Mouse (Mus musculus) intestine, embryonic 15.5 days (tissue): ENCODE measurements around the gene Ndufv1. TPM values are rescaled to one million over a fixed set of nuclear protein-coding genes. Genes with fewer than 3 reads are reported as not detected.
"Not testable (repeated sequence)": the region's sequence is repeated elsewhere in the genome, so short reads cannot be mapped to it uniquely, and the experiment has no call there.

ENCODE experiments used
- ATAC-seq: fragments of 200-750 bp; cut with Nextera tagmentation; 2 replicates; pipeline ENCODE4 v1.8.0; 2017; ENCODE audit warnings: moderate TSS enrichment, moderate library complexity
- H3K27ac ChIP-seq: fragments of 300-500 bp; sonication (generic); 2 replicates; pipeline ENCODE4 v1.5.1; 2015; ENCODE audit warnings: mild to moderate bottlenecking, inconsistent platforms
- H3K27me3 ChIP-seq: fragments of 300-500 bp; sonication (generic); replicated peaks from 2 replicates; pipeline ENCODE4 v1.6.1; 2015; ENCODE audit warnings: inconsistent platforms
- H3K36me3 ChIP-seq: fragments of 300-500 bp; sonication (generic); 2 replicates; pipeline ENCODE4 v1.6.1; 2015; ENCODE audit warnings: inconsistent platforms
- H3K4me1 ChIP-seq: fragments of 300-500 bp; sonication (generic); replicated peaks from 2 replicates; pipeline ENCODE4 v1.6.1; 2015; ENCODE audit warnings: inconsistent platforms
- H3K4me2 ChIP-seq: fragments of 300-500 bp; sonication (generic); replicated peaks from 2 replicates; pipeline ENCODE4 v1.6.1; 2015; ENCODE audit warnings: mild to moderate bottlenecking, inconsistent platforms
- H3K4me3 ChIP-seq: fragments of 300-500 bp; sonication (generic); replicated peaks from 2 replicates; pipeline ENCODE4 v1.5.1; 2015; ENCODE audit warnings: inconsistent platforms
- H3K9ac ChIP-seq: fragments of 300-500 bp; sonication (generic); 2 replicates; pipeline ENCODE4 v1.6.1; 2015; ENCODE audit warnings: inconsistent platforms
- H3K9me3 ChIP-seq: fragments of 300-500 bp; sonication (generic); 2 replicates; pipeline ENCODE4 v1.6.1; 2016; ENCODE audit warnings: inconsistent platforms
- WGBS: fragments of 180-500 bp; shearing (Covaris S2); methylation state at CpG from one replicate; pipeline ENCODE4 v1.1.7; 2015; 5-methylcytosine and 5-hydroxymethylcytosine counted together
- polyA plus RNA-seq: library from polyadenylated mRNA; unstranded; fragments of >200 nt; fragmentation: Nextera tagmentation; extraction: Ambion mirVana; gene quantifications from 2 replicates; pipeline ENCODE4 v1.2.1, GENCODE M21; 2015

Ndufv1 gene
- polyA plus RNA-seq, 1 experiment from 2014 or later: 241 TPM

- Histone ChIP-seq H3K4me2 (peak overlapping the region; percentile 80), H3K4me1 (peaks cover 23% of the 10 kb centered on the region), H3K27ac (peak overlapping the region; percentile 89), H3K4me3 (peak overlapping the region; percentile 76), H3K9ac (peak overlapping the region; percentile 84)
- H3K36me3 ChIP-seq, H3K27me3 ChIP-seq, H3K9me3 ChIP-seq, ATAC-seq: not testable (repeated sequence)
- WGBS: 25% methylated on average over 7 of the region's 8 CpGs
Measured at GRCm38 (mm10) chr19:4037154-4037787, 24.7 kb upstream of the Ndufv1 start.

DNA sequence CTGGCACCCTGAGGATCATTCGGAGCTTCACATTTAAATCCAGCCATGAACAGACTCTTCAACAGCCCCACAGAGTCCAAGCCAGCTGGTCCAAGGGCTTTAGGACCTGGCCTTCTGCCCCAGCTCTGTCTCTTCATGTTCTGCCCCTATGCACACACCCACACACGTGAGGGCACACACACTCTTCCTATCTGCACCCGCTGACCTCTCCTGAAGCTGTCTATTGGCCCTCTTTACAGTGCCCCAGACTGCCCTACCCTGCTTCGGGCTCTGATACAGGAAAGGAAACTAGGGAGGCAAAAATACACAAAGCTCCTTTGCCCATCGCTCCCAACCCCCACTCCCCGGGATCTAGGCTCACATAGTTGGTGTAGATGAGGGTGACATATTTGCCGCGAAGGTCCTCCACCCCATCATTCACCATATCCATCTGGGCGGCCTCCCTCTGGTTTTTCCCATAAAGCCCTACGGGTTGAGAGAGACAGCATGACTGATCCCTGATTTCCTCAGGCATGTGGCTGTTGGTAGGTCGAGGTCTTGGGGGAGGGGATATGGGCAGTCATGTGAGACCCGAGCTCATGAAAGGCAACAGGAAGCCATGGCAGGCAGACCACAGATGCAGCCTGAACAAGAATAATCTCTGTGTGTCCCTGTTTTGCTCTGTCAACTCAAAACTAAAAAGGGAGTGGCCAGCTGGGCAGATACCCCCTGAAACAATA lies 23.9 kb upstream of the Ndufv1 start:
- no peak overlapping the region for H3K9ac ChIP-seq
- 61% methylated on average over 12 of the region's 12 CpGs for WGBS
- H3K9me3 ChIP-seq: no peaks in the 10 kb centered on the region
- H3K27ac ChIP-seq: peak overlapping the region; percentile 36; the same call in 1 of the 2 replicates
- H3K4me2 ChIP-seq: peak overlapping the region; percentile 52
- H3K27me3 ChIP-seq: no peaks in the 10 kb centered on the region
- H3K4me3 ChIP-seq: peak overlapping the region; percentile 12
- peaks cover 23% of the 10 kb centered on the region for H3K4me1 ChIP-seq
- peak; percentile 68 for ATAC-seq
- no peaks in the 10 kb centered on the region for H3K36me3 ChIP-seq

DNA sequence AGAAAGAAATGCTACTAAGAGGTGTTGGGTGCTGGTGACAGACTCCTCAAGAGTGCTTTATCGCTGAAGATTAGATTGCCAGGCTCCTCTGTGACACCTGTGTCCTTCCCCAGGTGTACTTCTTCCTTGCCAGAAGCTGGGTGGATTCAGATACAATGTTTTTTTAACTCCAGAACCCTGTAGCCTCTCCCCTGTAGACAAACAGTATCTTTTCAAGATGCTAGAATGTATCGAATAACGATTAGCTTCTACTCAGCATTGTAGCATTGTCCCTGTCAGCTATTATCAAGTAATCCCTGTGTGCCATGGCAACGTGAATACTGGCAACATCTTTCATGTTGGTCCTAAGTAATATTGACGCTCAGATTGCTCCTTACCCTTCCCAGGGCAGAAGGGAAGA lies 21.1 kb upstream of the Ndufv1 start:
- Histone ChIP-seq H3K27me3 (no peaks in the 10 kb centered on the region), H3K27ac (peak overlapping the region; percentile 54), H3K36me3 (no peaks in the 10 kb centered on the region), H3K4me1 (peaks cover 23% of the 10 kb centered on the region), H3K4me2 (peak overlapping the region; percentile 19; the same call in 1 of the 2 replicates), H3K9me3 (no peaks in the 10 kb centered on the region), H3K9ac (no peak overlapping the region), H3K4me3 (no peak overlapping the region)
- peak; percentile 41; the same call in 1 of the 2 replicates for ATAC-seq
- 47% methylated on average over 5 of the region's 5 CpGs for WGBS

GRCm38 (mm10) chr19:4033298-4033697 lies 20.7 kb upstream of the Ndufv1 start:
- 67% methylated on average over 3 of the region's 3 CpGs for whole genome bisulfite sequencing
- Histone ChIP-seq H3K9me3 (no peaks in the 10 kb centered on the region), H3K27me3 (no peaks in the 10 kb centered on the region), H3K9ac (no peak overlapping the region), H3K4me2 (peak overlapping the region; percentile 19; the same call in 1 of the 2 replicates), H3K27ac (peak overlapping the region; percentile 54; the same call in 1 of the 2 replicates), H3K4me3 (no peak overlapping the region), H3K4me1 (peaks cover 23% of the 10 kb centered on the region), H3K36me3 (no peaks in the 10 kb centered on the region)
- ATAC-seq: peak; percentile 63

GRCm38 (mm10) chr19:4032668-4033067 lies 20.1 kb upstream of the Ndufv1 start:
- 58% methylated on average over 7 of the region's 7 CpGs for WGBS
- no peak overlapping the region for H3K9ac ChIP-seq
- no peaks in the 10 kb centered on the region for H3K9me3 ChIP-seq
- H3K36me3 ChIP-seq: no peaks in the 10 kb centered on the region
- H3K4me1 ChIP-seq: peaks cover 19% of the 10 kb centered on the region
- H3K27me3 ChIP-seq: no peaks in the 10 kb centered on the region
- no peak for ATAC-seq
- H3K27ac ChIP-seq: peak overlapping the region; percentile 29; the same call in 1 of the 2 replicates
- H3K4me3 ChIP-seq: no peak overlapping the region
- H3K4me2 ChIP-seq: no peak overlapping the region

DNA sequence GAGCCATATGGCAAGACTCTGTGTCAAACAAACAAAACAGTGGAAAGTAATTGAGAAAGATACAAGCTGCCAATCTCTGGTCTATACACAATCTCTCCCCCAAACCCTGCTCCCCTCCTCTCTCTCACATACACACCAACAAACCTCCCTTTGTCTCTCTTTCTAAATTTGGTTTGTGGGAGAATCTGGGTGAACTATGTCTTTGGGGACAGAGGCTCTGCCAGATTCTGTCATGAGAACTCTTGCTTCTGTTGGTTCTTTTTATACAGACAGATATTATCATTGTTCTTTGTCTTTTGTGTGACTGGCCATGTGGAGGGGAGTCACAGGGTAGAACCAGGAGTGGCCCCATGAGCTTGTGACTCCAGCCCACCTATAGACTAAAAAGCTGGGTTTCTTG lies 15.0 kb upstream of the Ndufv1 start:
- no peak overlapping the region for H3K27ac ChIP-seq
- no peak overlapping the region for H3K4me3 ChIP-seq
- no peaks in the 10 kb centered on the region for H3K4me1 ChIP-seq
- H3K4me2 ChIP-seq: no peak overlapping the region
- no peak for ATAC-seq
- H3K9me3 ChIP-seq: no peaks in the 10 kb centered on the region
- no peaks in the 10 kb centered on the region for H3K27me3 ChIP-seq
- H3K36me3 ChIP-seq: no peaks in the 10 kb centered on the region
- H3K9ac ChIP-seq: no peak overlapping the region

DNA sequence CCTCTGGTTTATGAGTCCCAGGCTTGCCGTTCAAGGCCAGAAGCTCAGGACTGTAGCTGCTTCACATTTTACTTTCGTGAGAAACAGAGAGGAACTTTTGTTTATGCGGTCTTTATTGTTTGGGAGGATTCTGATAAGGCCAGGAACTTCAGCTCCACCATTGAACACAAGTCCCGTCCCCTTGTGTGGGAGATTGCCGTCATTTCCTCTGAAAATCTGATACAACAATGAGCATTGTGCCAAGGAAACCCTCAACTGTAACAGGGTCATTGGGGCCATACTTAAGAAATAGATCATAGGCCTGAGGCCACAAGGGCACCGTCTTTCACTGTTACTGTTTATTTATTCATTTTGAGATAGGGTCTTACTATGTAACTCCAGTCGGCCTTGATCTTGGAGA lies 10.6 kb upstream of the Ndufv1 start:
- no peak overlapping the region for H3K4me3 ChIP-seq
- H3K4me1 ChIP-seq: peaks cover 3% of the 10 kb centered on the region; the same call in 1 of the 2 replicates
- no peak overlapping the region for H3K4me2 ChIP-seq
- no peak for ATAC-seq
- H3K9ac ChIP-seq: no peak overlapping the region
- no peaks in the 10 kb centered on the region for H3K9me3 ChIP-seq
- H3K27me3 ChIP-seq: no peaks in the 10 kb centered on the region
- H3K27ac ChIP-seq: no peak overlapping the region
- no peaks in the 10 kb centered on the region for H3K36me3 ChIP-seq
- 65% methylated on average over 7 of the region's 7 CpGs for WGBS

DNA sequence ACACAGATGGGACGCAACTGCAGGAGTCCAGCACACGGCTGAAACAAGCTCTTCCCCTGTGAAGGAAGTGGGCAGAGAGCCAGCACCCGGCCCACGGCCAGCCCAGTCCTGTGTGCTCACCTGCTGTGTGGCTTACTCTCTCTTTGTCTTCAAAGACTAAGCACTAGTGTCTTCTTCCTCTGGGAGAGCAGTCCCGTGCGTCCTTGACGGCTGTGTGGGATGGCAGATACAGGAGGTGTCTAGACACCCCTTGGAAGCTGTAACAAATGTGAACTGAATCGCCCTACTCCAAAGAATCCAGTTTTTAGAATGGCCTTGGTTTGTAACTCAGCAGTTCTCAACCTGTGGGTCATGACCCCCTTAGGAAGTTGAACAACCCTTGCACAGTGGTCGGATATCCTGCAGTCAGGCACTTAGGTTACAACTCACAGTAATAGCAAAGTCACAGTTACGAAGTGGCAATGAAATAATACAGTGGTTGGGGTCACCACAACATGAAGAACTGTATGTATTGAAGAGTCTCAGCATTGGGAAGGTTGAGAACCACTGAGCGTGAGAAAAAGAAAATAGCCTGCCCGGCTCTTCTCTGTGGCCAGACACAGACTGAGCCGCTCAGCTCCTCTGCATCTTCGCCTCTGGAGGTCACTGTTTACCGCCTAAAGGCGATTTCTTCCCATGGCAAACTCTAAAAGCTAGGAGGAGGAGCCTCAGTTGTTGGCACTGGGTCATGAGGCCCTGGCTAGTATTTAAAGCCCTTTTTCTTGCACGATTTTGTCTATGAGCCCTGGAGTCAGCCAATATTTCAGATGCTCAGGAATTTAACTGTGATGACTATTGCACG lies 6.4 kb upstream of the Ndufv1 start:
- H3K9ac ChIP-seq: no peak overlapping the region
- no peaks in the 10 kb centered on the region for H3K36me3 ChIP-seq
- H3K27ac ChIP-seq: no peak overlapping the region
- ATAC-seq: peak; percentile 94
- H3K4me3 ChIP-seq: no peak overlapping the region
- peaks cover 3% of the 10 kb centered on the region; the same call in 1 of the 2 replicates for H3K4me1 ChIP-seq
- peak overlapping the region; percentile 2; the same call in 1 of the 2 replicates for H3K4me2 ChIP-seq
- WGBS: 31% methylated on average over 18 of the region's 18 CpGs
- H3K9me3 ChIP-seq: no peaks in the 10 kb centered on the region
- H3K27me3 ChIP-seq: no peaks in the 10 kb centered on the region

- Histone ChIP-seq H3K4me2 (no peak overlapping the region), H3K4me3 (no peak overlapping the region), H3K27ac (no peak overlapping the region), H3K9ac (no peak overlapping the region), H3K36me3 (no peaks in the 10 kb centered on the region), H3K9me3 (no peaks in the 10 kb centered on the region), H3K27me3 (no peaks in the 10 kb centered on the region), H3K4me1 (peaks cover 3% of the 10 kb centered on the region; the same call in 1 of the 2 replicates)
- ATAC-seq: no peak
- WGBS: 66% methylated on average over 10 of the region's 10 CpGs
Measured at GRCm38 (mm10) chr19:4017921-4018587, 5.4 kb upstream of the Ndufv1 start.

DNA sequence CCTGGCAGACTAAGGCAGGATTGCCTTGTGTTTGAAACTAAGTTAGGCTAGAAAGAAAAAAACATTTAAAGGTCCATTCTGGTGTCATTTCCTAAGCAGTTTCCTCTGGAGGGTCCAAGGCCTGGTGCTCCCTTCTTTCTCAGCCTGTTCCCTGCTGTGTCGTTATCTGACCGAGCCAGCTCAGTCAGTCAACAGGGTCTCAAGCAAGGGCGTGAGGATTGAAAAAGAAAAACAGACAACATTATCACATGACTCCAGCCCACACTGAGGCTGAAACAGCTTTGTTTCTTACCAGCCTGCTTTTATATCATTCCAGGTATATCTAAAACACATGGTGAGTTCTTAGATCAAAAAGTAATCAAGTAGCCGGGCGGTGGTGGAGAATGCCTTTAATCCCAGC lies 3.0 kb upstream of the Ndufv1 start:
- H3K36me3 ChIP-seq: 0 out of 2 replicates have a peak, but pooled peaks cover 3% of the 10 kb centered on the region
- peaks cover 11% of the 10 kb centered on the region; the same call in 1 of the 2 replicates for H3K4me1 ChIP-seq
- no peak overlapping the region for H3K9ac ChIP-seq
- ATAC-seq: no peak
- H3K9me3 ChIP-seq: no peaks in the 10 kb centered on the region
- H3K27me3 ChIP-seq: no peaks in the 10 kb centered on the region
- no peak overlapping the region for H3K4me3 ChIP-seq
- H3K4me2 ChIP-seq: no peak overlapping the region
- 66% methylated on average over 5 of the region's 5 CpGs for WGBS
- H3K27ac ChIP-seq: no peak overlapping the region

- Histone ChIP-seq H3K36me3 (0 out of 2 replicates have a peak, but pooled peaks cover 3% of the 10 kb centered on the region), H3K9ac (no peak overlapping the region), H3K9me3 (no peaks in the 10 kb centered on the region), H3K27ac (no peak overlapping the region), H3K4me2 (no peak overlapping the region), H3K27me3 (no peaks in the 10 kb centered on the region), H3K4me1 (peaks cover 11% of the 10 kb centered on the region; the same call in 1 of the 2 replicates), H3K4me3 (no peak overlapping the region)
- ATAC-seq: no peak
Measured at GRCm38 (mm10) chr19:4014802-4015201, 2.2 kb upstream of the Ndufv1 start.
